Mouse (Mus musculus) C2C12 (cell line): ENCODE measurements around the gene Kif16b. TPM values are rescaled to one million over a fixed set of nuclear protein-coding genes. Genes with fewer than 3 reads are reported as not detected.

Experiments used
- H3K27me3 ChIP-seq: one replicate; pipeline ENCODE4 v1.6.1; 2011; ENCODE audit not compliant: control insufficient read depth, insufficient read depth, insufficient read length
- H3K36me3 ChIP-seq: one replicate; pipeline ENCODE4 v1.6.1; 2011; ENCODE audit not compliant: control insufficient read depth, insufficient read depth
- H3K4me3 ChIP-seq: one replicate; pipeline ENCODE4 v1.5.1; 2011; ENCODE audit warnings: mild to moderate bottlenecking, control low read depth; ENCODE audit not compliant: poor library complexity, insufficient read depth, severe bottlenecking
- H3K79me2 ChIP-seq: one replicate; pipeline ENCODE4 v1.6.1; 2011; ENCODE audit not compliant: control insufficient read depth, insufficient read depth
- H3K79me3 ChIP-seq: one replicate; pipeline ENCODE4 v1.6.1; 2011; ENCODE audit warnings: low read depth, control low read depth
- H3ac ChIP-seq: one replicate; pipeline ENCODE3; 2011; ENCODE audit warnings: low read depth; ENCODE audit not compliant: control insufficient read depth, insufficient read length
- CEBPB ChIP-seq: IDR thresholded peaks from one replicate; pipeline ENCODE4 v1.6.1; 2011; ENCODE audit warnings: low read depth, mild to moderate bottlenecking, control low read depth, moderate library complexity
- CTCF ChIP-seq: IDR thresholded peaks from one replicate; pipeline ENCODE4 v1.5.1; 2011; ENCODE audit not compliant: control insufficient read depth, insufficient read depth, insufficient read length
- FOSL1 ChIP-seq: IDR thresholded peaks from one replicate; pipeline ENCODE4 v1.8.0; 2011; ENCODE audit warnings: mild to moderate bottlenecking, low read length; ENCODE audit not compliant: poor library complexity, insufficient read depth, severe bottlenecking
- MAX ChIP-seq: IDR thresholded peaks from one replicate; pipeline ENCODE4 v1.6.1; 2011; ENCODE audit warnings: mild to moderate bottlenecking, control low read depth
- MYOD1 ChIP-seq: IDR thresholded peaks from one replicate; pipeline ENCODE4 v1.6.1; 2011; ENCODE audit warnings: low read depth; ENCODE audit not compliant: control insufficient read depth, insufficient read length
- MYOG ChIP-seq: IDR thresholded peaks from one replicate; pipeline ENCODE4 v1.6.1; 2011; ENCODE audit not compliant: control insufficient read depth, insufficient read length; ENCODE audit errors: extremely low read depth
- USF1 ChIP-seq: IDR thresholded peaks from one replicate; pipeline ENCODE4 v1.6.1; 2011; ENCODE audit warnings: low read depth, mild to moderate bottlenecking, control low read depth, moderate library complexity
- polyA plus RNA-seq: library from polyadenylated mRNA; unstranded; fragments of >200 nt; fragmentation: generic; extraction: Trizol; gene quantifications from one replicate; pipeline ENCODE4 v1.2.1, GENCODE M21; 2012; ENCODE audit warnings: missing spikeins

The Kif16b gene
- polyA plus RNA-seq, 1 experiment, result 2.2 TPM

DNA sequence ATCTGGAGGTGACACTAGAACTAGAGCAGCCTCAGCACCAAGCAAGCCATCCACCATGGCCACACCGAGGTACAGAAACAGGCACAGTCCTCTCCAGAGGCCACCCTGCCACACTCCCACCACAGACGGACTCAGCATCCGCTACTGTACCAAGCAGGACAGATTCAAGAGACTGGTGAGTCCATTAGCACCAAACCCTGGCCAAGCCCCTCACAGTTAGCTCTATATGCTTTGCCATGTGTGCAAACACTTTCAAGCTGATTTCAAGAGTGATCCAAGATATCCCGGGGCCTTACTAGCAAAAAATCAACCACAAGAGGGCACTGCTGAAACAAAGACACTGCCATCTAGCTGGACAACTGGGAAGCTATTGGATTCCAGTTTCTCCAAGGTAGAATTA, 41.9 kb downstream of the Kif16b start:
- no peaks in the 10 kb centered on the region for H3K27me3 ChIP-seq
- H3K36me3 ChIP-seq, result no peaks in the 10 kb centered on the region
- no peaks in the 10 kb centered on the region for H3K79me2 ChIP-seq
- no peak for TF ChIP-seq CTCF
- TF ChIP-seq CEBPB, result no peak
- no peak for TF ChIP-seq USF1
- TF ChIP-seq MYOG, result no peak
- TF ChIP-seq FOSL1, result no peak
- no peak for TF ChIP-seq MYOD1
- TF ChIP-seq MAX, result no peak
- H3ac ChIP-seq, result no peak overlapping the region
- H3K79me3 ChIP-seq, result no peaks in the 10 kb centered on the region
- no peak overlapping the region for H3K4me3 ChIP-seq

DNA sequence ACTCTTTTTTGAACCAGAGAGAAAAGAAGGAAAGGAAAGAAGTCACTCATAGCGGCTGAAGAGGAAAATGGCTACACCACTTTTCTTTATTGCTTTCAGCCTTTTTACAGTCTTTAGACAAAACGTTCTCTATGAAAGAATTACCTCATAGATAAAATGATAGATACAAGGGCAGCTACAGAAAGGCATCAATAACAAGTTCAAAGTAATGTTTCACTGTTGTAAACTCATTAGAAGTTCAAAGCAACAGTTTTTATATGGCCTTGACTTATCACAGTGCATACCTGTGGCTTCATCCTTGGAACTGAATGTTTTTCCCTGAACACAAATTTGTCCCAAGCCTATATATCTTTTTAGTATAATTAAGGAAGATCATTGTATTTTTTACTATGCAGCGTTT, 62.6 kb downstream of the Kif16b start:
- Histone ChIP-seq H3K79me3 (no peaks in the 10 kb centered on the region), H3ac (no peak overlapping the region), H3K27me3 (no peaks in the 10 kb centered on the region), H3K79me2 (no peaks in the 10 kb centered on the region), H3K36me3 (no peaks in the 10 kb centered on the region), H3K4me3 (no peak overlapping the region)
- no peak for TF ChIP-seq MYOG
- TF ChIP-seq CEBPB, result no peak
- TF ChIP-seq FOSL1, result no peak
- no peak for TF ChIP-seq MYOD1
- TF ChIP-seq USF1, result no peak

DNA sequence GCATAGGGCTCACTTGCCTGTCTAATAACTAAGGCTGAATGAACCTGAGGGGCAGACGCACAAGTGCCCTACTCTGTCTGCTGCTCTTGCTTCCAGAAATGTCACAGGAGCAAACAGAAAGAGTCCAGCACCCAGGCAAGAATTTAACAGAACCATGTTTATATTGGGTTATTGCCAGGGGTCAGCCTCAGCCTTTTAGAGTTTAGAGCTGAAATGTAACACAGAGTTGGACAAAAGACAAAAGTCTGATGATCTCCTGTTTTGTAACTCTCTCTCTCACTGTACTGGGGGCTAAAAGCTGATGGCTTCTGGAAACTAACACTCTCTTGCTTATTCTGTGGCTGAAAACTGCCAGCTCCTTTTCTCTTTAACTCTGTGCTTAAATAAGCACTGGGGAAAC, 63.2 kb downstream of the Kif16b start:
- no peak for TF ChIP-seq MAX
- no peak for TF ChIP-seq FOSL1
- no peak for TF ChIP-seq MYOG
- no peaks in the 10 kb centered on the region for H3K79me3 ChIP-seq
- H3K79me2 ChIP-seq, result no peaks in the 10 kb centered on the region
- H3ac ChIP-seq, result no peak overlapping the region
- H3K27me3 ChIP-seq, result no peaks in the 10 kb centered on the region
- no peak overlapping the region for H3K4me3 ChIP-seq
- H3K36me3 ChIP-seq, result no peaks in the 10 kb centered on the region

DNA sequence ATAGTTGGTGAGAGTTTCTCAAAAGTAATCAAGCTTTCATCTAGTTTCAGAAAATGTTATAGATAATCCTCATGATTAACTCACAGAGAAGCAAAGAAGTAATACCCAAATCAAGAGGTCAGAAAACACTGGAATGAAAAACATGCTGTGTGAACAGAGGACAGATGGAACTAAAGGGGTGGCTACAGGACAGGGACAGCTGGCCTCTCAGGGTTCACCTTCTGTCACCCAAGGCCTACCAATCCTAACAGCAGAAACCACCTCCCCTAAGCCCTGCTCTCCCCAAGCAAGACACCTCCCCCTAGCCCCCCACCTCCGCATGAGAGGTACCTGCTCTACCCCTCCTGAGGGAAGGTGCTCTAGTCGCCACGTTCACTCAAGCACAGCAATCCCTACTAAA, 66.6 kb downstream of the Kif16b start:
- Histone ChIP-seq H3K27me3 (no peaks in the 10 kb centered on the region), H3K4me3 (no peak overlapping the region), H3K79me2 (no peaks in the 10 kb centered on the region), H3K36me3 (no peaks in the 10 kb centered on the region), H3K79me3 (no peaks in the 10 kb centered on the region), H3ac (no peak overlapping the region)
- TF ChIP-seq MYOD1 (no peak), FOSL1 (no peak), CTCF (no peak), CEBPB (no peak), MYOG (no peak), USF1 (no peak), MAX (no peak)

DNA sequence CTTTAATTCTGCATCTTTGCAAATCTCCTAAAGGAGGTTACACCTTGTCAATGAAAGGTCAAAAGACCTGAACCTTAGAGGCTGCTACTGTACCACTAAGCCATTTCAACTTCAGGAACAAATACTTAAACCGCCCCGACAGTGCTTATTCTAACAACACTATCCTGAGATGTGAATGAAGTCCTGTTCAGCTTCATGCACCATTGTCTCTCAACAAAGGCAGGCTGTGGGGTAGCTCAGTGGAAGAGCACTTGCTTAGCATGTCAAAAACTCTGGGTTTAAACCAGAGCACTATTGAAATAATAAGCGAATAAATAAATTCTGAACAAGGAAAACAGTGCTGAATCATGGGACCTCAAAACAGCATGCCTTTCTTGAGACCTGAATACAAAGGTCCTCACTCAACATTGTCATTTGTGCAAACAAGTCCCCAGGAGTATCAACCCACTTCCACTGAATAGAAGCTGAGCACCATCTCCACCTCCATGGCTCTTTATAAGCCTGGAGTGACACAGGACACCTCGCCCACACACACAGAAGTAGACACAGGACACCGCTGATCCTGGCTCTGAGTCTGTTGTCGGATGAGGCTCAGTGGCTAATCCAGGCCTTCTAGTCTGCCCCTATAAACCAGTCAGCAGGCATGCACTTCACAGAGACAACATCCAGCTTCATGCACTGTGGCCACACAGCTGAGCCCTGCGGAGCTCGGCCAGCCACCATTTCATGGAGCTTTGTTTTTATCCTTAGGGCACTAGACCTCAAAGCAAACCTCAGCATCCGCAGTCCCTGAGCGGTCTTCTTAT, 68.5 kb downstream of the Kif16b start:
- Histone ChIP-seq H3K36me3 (no peaks in the 10 kb centered on the region), H3K4me3 (no peak overlapping the region), H3K79me2 (no peaks in the 10 kb centered on the region), H3K79me3 (no peaks in the 10 kb centered on the region), H3ac (no peak overlapping the region), H3K27me3 (no peaks in the 10 kb centered on the region)
- TF ChIP-seq CEBPB (no peak), MYOG (no peak), USF1 (no peak), MAX (no peak), CTCF (no peak), FOSL1 (no peak), MYOD1 (no peak)

DNA sequence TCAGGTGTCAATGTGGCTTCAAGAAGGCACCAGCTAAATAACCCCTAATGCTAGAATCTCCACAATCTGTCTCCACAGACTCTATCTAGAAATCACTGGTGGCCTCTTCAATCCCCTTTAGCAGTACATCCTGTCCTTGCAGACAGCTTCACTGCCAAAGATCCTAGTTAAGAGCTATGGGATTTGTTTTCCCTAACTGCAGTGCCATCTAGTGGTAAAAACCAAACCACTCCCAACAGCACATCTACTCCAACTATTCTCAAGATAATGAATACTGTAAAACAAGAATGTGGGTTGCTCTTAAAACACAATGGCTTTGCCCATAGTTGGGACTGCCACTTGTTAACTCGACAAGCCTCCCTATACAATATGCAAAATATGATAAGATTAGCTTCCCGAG, 88.3 kb downstream of the Kif16b start:
- H3K4me3 ChIP-seq, result no peak overlapping the region
- H3ac ChIP-seq, result no peak overlapping the region
- H3K79me2 ChIP-seq, result no peaks in the 10 kb centered on the region
- no peaks in the 10 kb centered on the region for H3K36me3 ChIP-seq
- TF ChIP-seq MAX, result no peak
- no peak for TF ChIP-seq USF1
- no peak for TF ChIP-seq FOSL1
- no peak for TF ChIP-seq MYOD1
- no peak for TF ChIP-seq CTCF
- no peak for TF ChIP-seq CEBPB
- no peak for TF ChIP-seq MYOG
- H3K27me3 ChIP-seq, result no peaks in the 10 kb centered on the region
- no peaks in the 10 kb centered on the region for H3K79me3 ChIP-seq
